Mouse (Mus musculus) 3T3-L1 (cell line): ENCODE data around the gene Tax1bp1.

Experiments used
- DNase-seq: peaks from one replicate; pipeline ENCODE4 v3.0.0-alpha.2; 2015; ENCODE audit warnings: low read depth, low spot score

Tax1bp1 gene

DNA sequence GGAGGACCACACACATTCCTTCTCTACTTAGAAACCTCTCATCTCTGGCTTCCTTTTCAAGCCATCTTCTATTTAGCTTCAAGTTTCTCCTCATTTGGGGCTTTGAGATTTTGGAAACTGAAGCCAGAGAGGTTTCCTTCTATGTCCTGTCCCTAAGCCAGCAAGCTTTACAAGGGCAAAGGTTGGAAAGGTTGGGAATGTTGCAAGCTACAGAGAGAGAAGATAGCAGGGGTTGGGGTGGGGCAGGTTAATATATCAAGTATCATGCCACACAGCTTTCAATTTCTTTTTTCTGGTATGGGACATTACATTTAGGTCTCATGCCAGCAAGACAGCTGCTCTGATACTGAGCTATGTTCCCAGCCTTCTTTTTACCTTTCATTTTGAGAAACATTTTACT is 8.2 kb upstream of the Tax1bp1 start:
- no peak for DNase-seq

DNA sequence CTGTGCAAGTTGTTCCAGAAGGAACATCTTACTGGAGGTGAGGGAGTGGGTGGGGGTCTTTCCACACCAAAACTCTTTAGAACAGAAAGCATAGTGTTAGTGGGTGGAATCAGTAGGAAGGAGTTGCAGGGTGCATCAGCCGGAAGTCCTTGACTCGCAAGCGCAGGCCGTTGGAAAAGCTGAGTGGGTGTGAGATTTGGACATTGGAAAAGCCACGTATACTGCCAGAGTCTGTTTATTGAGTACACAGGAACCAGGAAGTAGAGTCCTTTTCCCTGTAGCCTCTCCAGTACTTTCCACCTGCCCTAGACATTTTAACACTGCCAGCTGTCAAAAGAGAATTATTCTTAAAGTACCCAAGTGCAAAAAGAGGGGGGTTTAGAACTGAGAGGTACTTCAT is 5.7 kb upstream of the Tax1bp1 start:
- no peak for DNase-seq

- DNase-seq = no peak
These were observed 966 bp upstream of the Tax1bp1 start for GRCm38 (mm10) chr6:52712563-52712962.

GRCm38 (mm10) chr6:52713897-52714509 is 474 bp downstream of the Tax1bp1 start:
- peak; percentile 91 for DNase-seq

- DNase-seq = no peak
These were observed 4.1 kb downstream of the Tax1bp1 start for GRCm38 (mm10) chr6:52717493-52718192.

- DNase-seq = peak; percentile 84
These were observed 11.4 kb downstream of the Tax1bp1 start for GRCm38 (mm10) chr6:52724805-52725439.

DNA sequence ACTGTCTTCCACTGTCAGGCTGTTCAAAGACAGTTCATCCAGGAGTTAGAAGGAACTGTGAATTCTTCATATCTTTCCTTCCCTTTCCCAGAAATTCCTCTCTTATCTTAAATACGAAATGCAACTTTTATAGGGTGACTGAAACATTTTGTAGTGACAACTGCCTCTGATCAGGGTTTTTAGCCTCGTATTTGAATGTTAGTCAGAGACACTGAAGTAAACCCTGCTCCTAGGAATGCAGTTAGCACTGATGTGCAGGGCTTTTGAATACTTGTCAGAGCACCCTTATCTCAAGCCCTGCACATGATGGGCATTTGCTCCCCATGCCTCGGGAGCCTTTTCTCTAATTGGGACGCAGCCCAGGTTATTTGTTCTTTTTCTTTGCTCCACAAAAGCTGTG is 16.8 kb downstream of the Tax1bp1 start:
- DNase-seq = no peak

DNA sequence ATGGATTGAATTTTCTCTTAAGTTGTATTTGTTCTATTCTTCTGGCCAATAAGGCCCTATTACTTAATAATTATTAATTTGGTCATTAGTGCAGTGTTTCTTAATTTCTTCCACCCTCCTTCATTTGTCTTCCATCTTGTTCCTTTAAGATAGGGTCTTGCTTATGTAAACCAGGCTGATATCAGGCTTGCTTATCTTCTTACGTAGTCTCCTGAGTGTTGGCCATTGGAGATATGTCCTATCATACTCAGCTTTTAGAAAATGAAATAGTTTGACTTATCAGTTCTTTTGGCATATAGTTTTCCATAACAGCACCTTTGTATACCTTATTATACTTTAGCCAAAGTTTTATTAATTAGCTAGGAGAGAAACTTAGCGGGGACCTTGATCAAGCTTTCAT is 21.1 kb downstream of the Tax1bp1 start:
- no peak for DNase-seq

- no peak for DNase-seq
These were observed 39.3 kb downstream of the Tax1bp1 start for GRCm38 (mm10) chr6:52752832-52753231.

- no peak for DNase-seq
These were observed 51.7 kb downstream of the Tax1bp1 start for GRCm38 (mm10) chr6:52765206-52765605.

GRCm38 (mm10) chr6:52770789-52771188 is 57.3 kb downstream of the Tax1bp1 start:
- no peak for DNase-seq

DNA sequence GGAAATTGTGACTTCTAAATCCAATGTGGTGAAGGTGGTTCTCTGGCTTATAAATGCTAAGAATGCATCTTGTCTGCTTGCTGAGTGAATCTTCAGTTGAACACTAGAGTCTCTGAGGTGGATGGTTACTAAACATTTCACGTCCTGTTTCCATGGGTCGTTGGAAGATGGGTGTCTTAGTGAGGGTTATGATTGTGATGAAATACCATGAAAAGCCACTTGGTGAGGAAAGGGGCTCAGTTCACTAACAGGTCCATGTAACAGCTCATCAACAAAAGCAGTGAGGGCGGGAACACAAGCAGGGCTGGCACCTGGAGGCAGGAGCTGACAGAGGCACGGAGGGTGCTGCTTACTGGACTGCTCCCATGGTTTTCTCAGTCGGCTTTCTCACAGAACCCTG is 59.6 kb downstream of the Tax1bp1 start:
- DNase-seq = peak; percentile 5

GRCm38 (mm10) chr6:52775350-52775749 is 61.8 kb downstream of the Tax1bp1 start:
- DNase-seq = peak; percentile 13

DNA sequence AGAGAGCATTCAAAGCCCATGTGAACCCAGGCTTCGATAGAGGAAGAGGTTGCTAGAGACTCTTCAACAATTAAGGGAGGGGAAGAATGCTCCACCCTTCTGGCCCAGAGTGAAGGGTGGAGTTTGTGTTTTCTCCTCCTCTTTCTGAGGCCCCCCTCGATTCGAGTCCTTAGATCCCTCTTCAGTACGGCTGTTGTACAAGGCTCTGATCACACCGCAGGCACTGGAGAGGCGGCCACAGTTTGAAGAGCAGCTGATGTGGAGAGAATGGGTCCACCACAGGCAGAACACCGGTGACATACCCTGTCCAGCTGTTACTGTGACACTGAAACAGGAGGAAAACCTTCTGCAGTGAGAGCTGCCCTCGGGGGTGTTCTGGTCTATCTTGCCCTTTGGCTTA is 62.4 kb downstream of the Tax1bp1 start:
- no peak for DNase-seq

DNA sequence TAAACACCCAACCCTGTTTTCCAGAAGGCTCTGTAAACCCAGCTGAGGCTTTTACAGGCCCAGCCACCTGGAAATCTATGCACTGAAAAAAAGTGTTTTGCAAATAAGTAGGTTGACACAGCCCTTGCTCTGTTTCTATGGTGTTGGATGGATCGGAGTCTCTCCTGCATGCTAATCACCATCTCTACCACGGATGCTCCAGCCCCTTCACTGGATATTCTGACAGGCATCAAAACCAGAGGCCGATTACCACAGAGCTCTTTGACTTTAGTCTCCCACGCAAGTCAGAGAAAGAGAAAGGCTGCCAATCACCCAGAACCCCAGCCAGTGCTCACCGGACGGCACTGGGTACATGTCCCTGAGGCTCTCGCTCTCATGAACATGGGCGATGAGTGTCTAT is 63.5 kb downstream of the Tax1bp1 start:
- no peak for DNase-seq

- no peak for DNase-seq
These were observed 65.0 kb downstream of the Tax1bp1 start for GRCm38 (mm10) chr6:52778523-52778922.

DNA sequence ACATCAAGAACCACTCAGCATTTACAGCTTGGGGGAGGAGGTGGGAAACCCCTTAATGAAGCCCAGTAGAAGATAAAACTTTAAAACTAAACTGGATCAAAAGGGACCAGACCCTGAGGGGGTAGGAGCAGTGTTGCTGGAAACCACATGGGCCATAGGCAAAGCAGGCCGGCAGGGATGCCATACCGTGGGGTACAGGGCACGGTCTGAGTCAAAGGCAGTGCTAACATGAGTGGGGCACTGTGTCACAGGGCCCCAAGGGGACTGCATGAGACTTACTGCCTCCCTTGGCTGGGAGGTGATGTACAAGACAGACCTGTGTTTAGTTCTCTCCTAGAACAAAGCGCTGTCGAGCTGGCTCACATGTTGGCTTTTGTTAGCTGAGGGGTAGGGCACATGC is 66.0 kb downstream of the Tax1bp1 start:
- no peak for DNase-seq

DNA sequence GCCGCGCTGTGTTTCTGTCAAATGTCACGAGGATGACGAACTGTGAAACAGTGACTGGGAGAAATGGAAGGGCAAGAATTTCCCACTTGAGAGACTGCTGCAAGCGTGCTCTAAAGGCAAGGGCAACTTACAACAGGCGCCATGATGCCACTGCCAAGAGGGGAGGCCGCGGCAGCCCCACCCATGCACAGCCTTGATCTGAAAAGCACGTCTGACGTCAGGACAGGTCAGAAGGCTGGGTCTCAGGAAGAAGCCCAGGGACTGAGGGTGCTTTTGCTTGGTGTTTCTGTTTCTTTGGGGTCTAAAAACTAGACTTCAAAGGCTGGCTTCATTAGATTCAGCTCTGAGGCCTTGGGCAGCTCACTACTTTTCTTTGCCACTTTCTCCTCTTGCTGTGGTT is 76.8 kb downstream of the Tax1bp1 start:
- DNase-seq = no peak

DNA sequence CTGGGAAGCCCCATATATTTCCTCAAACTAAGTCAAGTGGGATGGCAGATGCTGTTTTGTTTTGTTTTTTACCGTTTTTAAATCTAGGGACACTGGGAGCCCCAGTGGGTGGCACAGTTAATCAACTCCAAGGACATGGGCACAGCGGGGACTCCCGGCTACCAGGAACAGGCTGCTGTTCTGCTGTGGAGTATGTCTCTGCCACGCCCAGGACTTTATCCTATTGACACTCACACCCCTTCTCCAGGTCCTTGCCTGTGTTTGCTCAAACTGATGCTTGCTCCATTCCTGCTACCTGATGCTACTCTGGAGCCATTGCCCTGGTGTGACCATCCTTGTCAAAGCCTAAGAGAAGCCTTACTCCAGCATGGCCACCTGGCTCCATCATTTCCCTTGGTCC is 77.3 kb downstream of the Tax1bp1 start:
- DNase-seq = no peak

DNA sequence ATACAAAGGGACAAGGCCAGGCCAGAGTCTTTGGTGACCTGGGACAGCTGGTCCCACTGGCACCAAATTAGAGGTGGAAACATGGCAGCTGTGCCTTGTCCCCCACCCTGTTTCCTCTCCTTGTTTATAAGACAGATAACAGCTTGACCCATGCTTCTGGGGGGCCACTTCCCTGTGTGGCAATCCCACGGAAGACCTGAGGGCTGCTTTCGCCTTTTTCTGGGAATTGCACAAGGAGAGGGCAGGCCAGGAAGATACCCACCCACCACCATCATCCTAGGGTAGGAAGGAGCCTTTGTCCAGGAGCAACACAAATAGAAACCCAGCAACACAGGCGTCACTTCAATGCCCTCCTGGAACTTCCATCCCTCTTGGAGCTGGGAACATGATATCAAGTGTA is 78.9 kb downstream of the Tax1bp1 start:
- no peak for DNase-seq

DNA sequence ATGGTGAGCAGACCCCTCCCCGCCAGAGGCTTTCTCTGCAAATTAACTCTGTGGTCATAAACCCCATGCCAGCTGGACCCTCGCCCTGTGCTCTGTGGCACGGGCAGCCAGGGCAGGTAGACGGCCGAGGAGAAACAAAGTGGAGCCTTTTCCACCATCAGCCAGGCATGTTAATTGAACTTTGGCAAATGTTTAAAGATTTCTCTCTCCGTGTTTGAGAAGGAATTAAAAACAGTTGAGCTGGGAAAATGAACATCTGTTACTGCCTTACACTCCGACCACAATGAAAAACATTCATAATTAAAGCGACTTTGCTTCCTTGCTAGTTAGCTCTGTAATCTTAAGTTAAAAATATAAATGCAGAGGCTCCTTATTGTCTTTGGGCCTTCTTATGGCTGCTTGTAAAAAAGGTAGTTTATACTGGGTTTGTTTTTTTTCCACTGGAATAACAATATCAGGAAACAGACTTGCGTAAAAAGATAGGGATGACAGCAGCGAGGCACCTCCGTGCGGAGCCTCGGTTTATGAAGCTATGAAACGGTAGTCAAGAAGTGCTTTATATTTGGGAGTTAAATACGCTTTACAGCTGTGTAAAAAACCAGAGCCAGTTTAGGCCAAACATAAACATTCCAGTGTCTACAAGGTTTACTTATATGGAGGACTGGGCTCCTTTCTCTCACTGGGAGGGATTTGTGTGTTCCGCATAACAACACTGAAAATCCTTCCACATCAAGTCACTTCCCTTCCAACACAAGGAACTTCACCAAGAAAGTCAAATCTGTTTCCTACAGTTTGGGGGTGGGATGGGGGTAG is 81.7 kb downstream of the Tax1bp1 start:
- no peak for DNase-seq

DNA sequence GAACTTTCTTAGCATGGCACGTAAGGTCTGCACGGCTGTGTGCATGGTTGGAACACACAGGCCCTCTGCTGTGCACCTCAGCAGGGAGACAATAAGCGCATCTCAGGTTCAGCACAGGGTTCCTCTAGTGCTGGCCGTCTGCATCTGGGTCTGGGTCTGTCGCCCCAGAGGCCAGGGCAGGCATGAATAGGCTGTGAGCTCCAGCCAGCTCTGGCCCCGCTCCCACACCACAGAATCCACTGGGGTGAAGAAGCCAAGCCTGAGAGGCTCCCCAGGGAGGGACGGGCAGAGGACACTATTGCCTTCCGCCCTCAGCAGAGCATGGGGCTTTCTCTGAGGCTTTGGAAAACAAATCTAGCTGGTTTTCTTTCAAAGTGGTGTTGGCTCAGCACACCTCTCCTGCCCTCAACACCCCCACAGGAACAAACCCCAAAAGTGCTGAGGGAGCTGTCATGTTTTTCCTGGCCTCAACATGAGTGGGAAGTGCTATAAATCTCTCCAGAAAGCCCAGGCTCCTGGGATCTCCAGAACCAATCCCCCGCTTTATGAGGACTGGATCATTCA is 82.6 kb downstream of the Tax1bp1 start:
- DNase-seq = peak; percentile 36
